Mouse (Mus musculus) cortical plate, adult 2 months (tissue): ENCODE measurements at regions not wholly inside any gene's neighbourhood (a gene's known extent, or its start where the extent isn't known, plus 50 kb on each side); places are given as distances from the start of the nearest gene placed in this dataset.

Experiments used
- CTCF ChIP-seq: fragments of 200-500 bp; IDR thresholded peaks from 2 replicates; pipeline ENCODE4 v1.5.1; 2011; ENCODE audit warnings: mild to moderate bottlenecking, control low read depth, low read length; ENCODE audit not compliant: insufficient read depth; ENCODE audit errors: extremely low read depth
- POLR2A ChIP-seq: fragments of 200-500 bp; IDR thresholded peaks from 2 replicates; pipeline ENCODE4 v1.6.1; 2011; ENCODE audit warnings: mild to moderate bottlenecking, low read length, control low read depth; ENCODE audit not compliant: insufficient read depth; ENCODE audit errors: extremely low read depth

GRCm38 (mm10) chr12:68554943-68555627, 603.9 kb downstream of the Rps29 start:
- TF ChIP-seq CTCF (no peak), POLR2A (no peak)
